Mouse (Mus musculus): ENCODE results near the gene Cfap54.

GRCm38 (mm10) chr10:93090241-93090640 lies 8.8 kb upstream of the Cfap54 start:
- TF ChIP-seq ZC3H11A (IDR thresholded peaks at IDR 0.05; ENCODE audit: borderline replicate concordance, low read depth, low read length) (no peak), HCFC1 (IDR thresholded peaks at IDR 0.05; ENCODE audit: borderline replicate concordance, insufficient read depth, low read length) (no peak)
